In the genomic region with DNA sequence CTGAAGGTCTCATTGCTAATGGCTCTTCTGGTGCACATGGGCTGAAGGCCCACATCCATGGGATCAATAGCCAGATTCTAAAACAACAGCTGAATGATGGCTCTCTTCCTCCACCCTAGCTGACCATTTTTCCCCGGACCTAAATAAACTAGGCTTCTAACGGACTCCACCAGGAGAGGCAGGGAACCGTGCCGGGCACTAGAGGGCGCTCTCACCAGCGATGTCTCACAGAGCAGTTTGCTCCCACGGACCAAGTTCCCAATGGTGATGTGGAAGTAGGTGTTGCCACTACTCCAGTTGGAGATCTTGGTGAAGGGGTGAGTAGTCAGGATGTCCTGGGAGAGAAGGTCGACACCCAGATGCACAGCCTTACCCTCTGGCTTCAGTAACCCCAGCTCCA, we compare ENCODE assay signal across 10 mouse cellular contexts.
A peak's percentile ranks its signal among the peaks of the same experiment; 100 is the strongest.
DNase-seq lines count a peak whose midpoint lies in the region; ATAC-seq lines count a peak whose summit lies in the region.
"Had no signal": no experiment of that assay in that cellular context is flagged by ENCODE, and none has a peak within 500 bp of the region (broad histone marks: within the 10 kb centered on the region; RNA-seq: fewer than 3 reads in every experiment).

No protein-coding gene starts in this region.

- no peaks in the 10 kb centered on the region for H3K36me3 ChIP-seq in midbrain, embryonic 11.5 days (ENCODE audit: control insufficient read depth, insufficient read depth, low read length)
- H3K36me3 ChIP-seq in midbrain, embryonic 15.5 days (replicated peaks), result no peaks in the 10 kb centered on the region
- H3K36me3 ChIP-seq: embryonic facial prominence, embryonic 12.5 days; limb, embryonic 12.5 days had no signal

- H3K4me2 ChIP-seq in midbrain, embryonic 11.5 days, result no peak overlapping the region
- H3K4me2 ChIP-seq in midbrain, embryonic 15.5 days, result no peak overlapping the region
- H3K4me2 ChIP-seq: embryonic facial prominence, embryonic 12.5 days; limb, embryonic 12.5 days had no signal

- no peaks in the 10 kb centered on the region for H3K4me1 ChIP-seq in midbrain, embryonic 11.5 days (ENCODE audit: control insufficient read depth, insufficient read depth, low read length)
- H3K4me1 ChIP-seq in midbrain, embryonic 15.5 days, result no peaks in the 10 kb centered on the region
- H3K4me1 ChIP-seq: embryonic facial prominence, embryonic 12.5 days; limb, embryonic 12.5 days had no signal

- no peaks in the 10 kb centered on the region for H3K9me3 ChIP-seq in midbrain, embryonic 11.5 days (ENCODE audit: control insufficient read depth, low read length)
- H3K9me3 ChIP-seq in midbrain, embryonic 15.5 days, result no peaks in the 10 kb centered on the region
- H3K9me3 ChIP-seq: embryonic facial prominence, embryonic 12.5 days; limb, embryonic 12.5 days had no signal

- no peak overlapping the region for H3K4me3 ChIP-seq in midbrain, embryonic 11.5 days (ENCODE audit: low read depth, low read length)
- H3K4me3 ChIP-seq in midbrain, embryonic 15.5 days, result no peak overlapping the region
- H3K4me3 ChIP-seq: embryonic facial prominence, embryonic 12.5 days; limb, embryonic 12.5 days had no signal

- no peak for ATAC-seq in cerebellum, adult (ENCODE audit: insufficient number of reproducible peaks, low FRiP score, low TSS enrichment)
- ATAC-seq in midbrain, embryonic 11.5 days (ENCODE audit: low FRiP score), result no peak
- no peak for ATAC-seq in midbrain, embryonic 15.5 days (replicated peaks)

- no peak overlapping the region for H3K27ac ChIP-seq in midbrain, embryonic 11.5 days (ENCODE audit: low read depth, low read length)
- no peak overlapping the region for H3K27ac ChIP-seq in midbrain, embryonic 15.5 days
- H3K27ac ChIP-seq: embryonic facial prominence, embryonic 12.5 days; limb, embryonic 12.5 days had no signal

- H3K9ac ChIP-seq in midbrain, embryonic 11.5 days (ENCODE audit: low read length), result no peak overlapping the region
- no peak overlapping the region for H3K9ac ChIP-seq in midbrain, embryonic 15.5 days
- H3K9ac ChIP-seq: embryonic facial prominence, embryonic 12.5 days; limb, embryonic 12.5 days had no signal

- 19% methylated on average over 8 of the region's 8 CpGs for WGBS in midbrain, embryonic 11.5 days
- WGBS in midbrain, embryonic 15.5 days, result 24% methylated on average over 8 of the region's 8 CpGs

- DNase-seq in cerebellum, adult 11 months, result peak; percentile 18
- DNase-seq in midbrain, embryonic 11.5 days (ENCODE audit: low spot score, missing footprints), result peak; percentile 94
- peak; percentile 47 to 69 for DNase-seq in cerebellum, postnatal 25 days
- DNase-seq in kidney, adult 9 months, result peak; percentile 53
- peak; percentile 65 for DNase-seq in lung, postnatal 10 days
- DNase-seq in testis, postnatal 14 days (ENCODE audit: low spot score), result peak; percentile 40

- no peaks in the 10 kb centered on the region for H3K27me3 ChIP-seq in midbrain, embryonic 11.5 days (ENCODE audit: control insufficient read depth, insufficient read depth, low read length)
- no peaks in the 10 kb centered on the region for H3K27me3 ChIP-seq in midbrain, embryonic 15.5 days (replicated peaks)
- H3K27me3 ChIP-seq: embryonic facial prominence, embryonic 12.5 days; limb, embryonic 12.5 days had no signal

Comparison
In these comparisons a context has a peak if more than half of its experiments do, and no peak if none do; other contexts are left out.
1. DNase-seq: peak in every context shown above with its lines; median percentile 94 in midbrain, embryonic 11.5 days; 65 in lung, postnatal 10 days; 58 in cerebellum, postnatal 25 days; 53 in kidney, adult 9 months; 40 in testis, postnatal 14 days; 18 in cerebellum, adult 11 months.